19 mouse cellular contexts compared by ENCODE assay signal in genomic region chr2:65187652-65188051, GRCm38 (mm10).
"Had no signal": no experiment of that assay in that cellular context is flagged by ENCODE, and none has a peak within 500 bp of the region (broad histone marks: within the 10 kb centered on the region; RNA-seq: fewer than 3 reads in every experiment).

No protein-coding gene starts in this region.

- H3K9ac ChIP-seq: lung, embryonic 14.5 days; midbrain, embryonic 13.5 days; midbrain, embryonic 15.5 days; neural tube, embryonic 13.5 days; neural tube, embryonic 15.5 days; stomach, embryonic 15.5 days had no signal

- H3K4me2 ChIP-seq: lung, embryonic 14.5 days; midbrain, embryonic 11.5 days; midbrain, embryonic 13.5 days; midbrain, embryonic 15.5 days; neural tube, embryonic 13.5 days; neural tube, embryonic 15.5 days; stomach, embryonic 15.5 days had no signal

- H3K27me3 ChIP-seq: midbrain, embryonic 13.5 days; midbrain, embryonic 15.5 days; neural tube, embryonic 13.5 days; neural tube, embryonic 15.5 days; stomach, embryonic 15.5 days had no signal

- H3K4me1 ChIP-seq: neural tube, embryonic 15.5 days had no signal

- H3K27ac ChIP-seq: midbrain, embryonic 13.5 days; midbrain, embryonic 15.5 days; neural tube, embryonic 13.5 days; neural tube, embryonic 15.5 days; stomach, embryonic 15.5 days; stomach, postnatal 0 days had no signal

- DNase-seq: lung, adult 18-20 months; lung, embryonic 14.5 days; lung, postnatal 10 days; lung, postnatal 36 days; retina, postnatal 1 day; right cerebral cortex, adult 18-20 months; right cerebral cortex, postnatal 25 days; right cerebral cortex, postnatal 4 days; thymus, adult 2 months; thymus, postnatal 25 days; thymus, postnatal 4 days had no signal

- H3K9me3 ChIP-seq: megakaryocyte, embryonic 14.5 days; midbrain, embryonic 13.5 days; midbrain, embryonic 15.5 days; neural tube, embryonic 13.5 days; neural tube, embryonic 15.5 days; stomach, embryonic 15.5 days had no signal

- H3K36me3 ChIP-seq: midbrain, embryonic 13.5 days; midbrain, embryonic 15.5 days; neural tube, embryonic 13.5 days; neural tube, embryonic 15.5 days; stomach, embryonic 15.5 days had no signal

- ATAC-seq: midbrain, embryonic 13.5 days; midbrain, embryonic 15.5 days had no signal

- H3K4me3 ChIP-seq: megakaryocyte, embryonic 14.5 days; midbrain, embryonic 13.5 days; midbrain, embryonic 15.5 days; neural tube, embryonic 13.5 days; neural tube, embryonic 15.5 days; stomach, embryonic 15.5 days had no signal
